Mouse (Mus musculus) bone marrow macrophage, adult 2 months (primary cell): Measurements from ENCODE around the gene Sgip1. TPM values are rescaled to one million over a fixed set of nuclear protein-coding genes. Genes with fewer than 3 reads are reported as not detected.
A peak's percentile ranks its signal among the peaks of the same experiment; 100 is the strongest.

ENCODE experiments used
- H3K27ac ChIP-seq: 2 replicates; pipeline ENCODE4 v1.5.1; 2012; ENCODE audit warnings: low read depth, low read length; ENCODE audit not compliant: insufficient read depth
- H3K4me1 ChIP-seq: 2 replicates; pipeline ENCODE4 v1.6.1; 2012; ENCODE audit warnings: low read length; ENCODE audit not compliant: control insufficient read depth, insufficient read depth
- H3K4me3 ChIP-seq: 2 replicates; pipeline ENCODE4 v1.5.1; 2012; ENCODE audit warnings: mild to moderate bottlenecking, low read length, moderate library complexity; ENCODE audit not compliant: insufficient read depth
- CTCF ChIP-seq: IDR thresholded peaks from 2 replicates; pipeline ENCODE4 v1.5.1; 2012; ENCODE audit warnings: low read depth, mild to moderate bottlenecking, low read length, moderate library complexity
- POLR2A ChIP-seq: IDR thresholded peaks from 2 replicates; pipeline ENCODE4 v1.6.1; 2012; ENCODE audit warnings: mild to moderate bottlenecking, low read depth, low read length, borderline replicate concordance
- polyA plus RNA-seq: library from polyadenylated mRNA; stranded (reverse); fragments of >200 nt; gene quantifications from 2 replicates; pipeline ENCODE4 v1.2.4, GENCODE M21; 2012; ENCODE audit not compliant: missing spikeins, insufficient read depth, insufficient read length

Sgip1 gene
- polyA plus RNA-seq, 1 experiment: not detected

DNA sequence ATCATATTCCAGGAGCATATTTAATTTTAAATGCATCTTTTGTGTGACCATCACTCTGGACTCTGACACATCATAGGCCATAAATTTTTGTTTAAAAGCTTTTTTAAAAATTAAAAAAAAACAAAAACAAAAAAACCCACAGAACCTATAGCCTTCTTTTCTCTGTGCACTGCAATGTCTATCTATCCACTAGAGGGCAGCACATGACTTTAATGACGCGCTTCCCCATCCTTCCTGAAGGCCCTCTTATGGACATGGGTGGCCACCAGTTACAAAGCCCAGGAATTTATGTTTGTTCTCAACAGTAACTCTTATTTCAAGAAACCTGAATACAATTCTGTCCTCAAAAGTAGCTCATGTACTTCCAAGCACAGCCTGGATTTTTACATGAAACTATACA is 245.8 kb downstream of the Sgip1 start:
- H3K4me1 ChIP-seq: no peaks in the 10 kb centered on the region
- no peak overlapping the region for H3K4me3 ChIP-seq
- TF ChIP-seq POLR2A (no peak), CTCF (peak; percentile 43)

DNA sequence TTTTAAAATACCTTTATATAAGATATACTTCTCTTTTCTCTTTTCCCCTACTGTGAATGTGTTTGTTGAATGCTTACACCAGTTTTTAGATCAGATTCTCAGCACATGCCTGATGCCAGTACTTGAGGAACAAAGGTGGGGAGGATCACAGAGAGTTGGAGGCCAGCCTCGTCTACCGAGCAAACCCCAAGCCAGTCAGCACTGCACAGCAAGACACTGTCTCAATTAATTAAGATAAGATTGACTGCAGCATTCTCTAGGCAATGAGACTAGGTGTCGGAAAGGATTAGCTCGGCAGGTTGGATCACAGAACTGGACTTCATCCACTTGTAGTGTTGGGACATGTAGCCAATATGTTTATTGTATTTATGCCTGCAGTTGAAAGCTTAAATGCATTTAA is 246.2 kb downstream of the Sgip1 start:
- H3K4me1 ChIP-seq: no peaks in the 10 kb centered on the region
- H3K4me3 ChIP-seq: no peak overlapping the region
- no peak overlapping the region for H3K27ac ChIP-seq
- TF ChIP-seq CTCF (no peak), POLR2A (no peak)

More for the DNA sequence above, 245.8 kb downstream of the Sgip1 start:
- H3K27ac ChIP-seq: no peak overlapping the region

DNA sequence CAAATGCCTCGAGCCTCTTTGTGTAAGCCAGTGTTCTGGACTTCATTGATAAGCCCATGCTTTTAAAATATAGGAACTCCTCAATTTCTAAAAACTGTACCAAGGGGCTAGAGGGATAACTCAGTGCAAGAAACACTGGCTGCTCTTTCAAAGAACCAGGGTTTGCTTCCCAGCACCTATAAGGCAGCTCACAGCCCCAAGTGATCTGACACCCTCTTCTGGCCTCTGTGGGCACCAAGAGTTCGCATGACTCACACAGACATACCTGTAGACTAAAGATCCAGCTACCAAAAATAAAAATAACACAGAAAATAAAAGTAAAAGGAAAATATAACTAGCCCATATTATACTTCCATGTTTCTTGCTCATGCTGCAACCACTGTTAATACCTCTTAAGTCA is 246.7 kb downstream of the Sgip1 start:
- no peaks in the 10 kb centered on the region for H3K4me1 ChIP-seq
- H3K4me3 ChIP-seq: no peak overlapping the region
- H3K27ac ChIP-seq: no peak overlapping the region
- TF ChIP-seq CTCF (no peak), POLR2A (no peak)

DNA sequence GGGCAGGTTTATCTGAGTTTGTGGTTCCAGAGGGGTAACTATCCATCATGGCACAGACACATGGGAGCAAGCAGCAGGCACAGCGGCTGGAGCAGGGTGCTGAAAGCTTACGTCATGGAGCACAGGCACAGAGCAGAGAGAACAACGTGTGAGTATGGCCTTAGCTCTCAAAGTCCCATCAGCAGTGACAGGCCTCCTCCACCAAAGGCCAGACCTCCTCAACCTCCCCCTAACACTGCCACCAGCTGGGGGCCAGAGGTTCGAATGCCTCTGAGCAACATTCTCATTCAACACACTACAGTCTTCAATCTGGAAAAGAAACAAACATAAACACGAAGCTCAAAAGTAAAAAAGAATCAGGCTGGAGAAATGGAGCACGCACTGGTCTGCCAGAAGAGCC is 247.4 kb downstream of the Sgip1 start:
- no peaks in the 10 kb centered on the region for H3K4me1 ChIP-seq
- no peak overlapping the region for H3K4me3 ChIP-seq
- TF ChIP-seq CTCF (no peak), POLR2A (no peak)
- H3K27ac ChIP-seq: no peak overlapping the region

DNA sequence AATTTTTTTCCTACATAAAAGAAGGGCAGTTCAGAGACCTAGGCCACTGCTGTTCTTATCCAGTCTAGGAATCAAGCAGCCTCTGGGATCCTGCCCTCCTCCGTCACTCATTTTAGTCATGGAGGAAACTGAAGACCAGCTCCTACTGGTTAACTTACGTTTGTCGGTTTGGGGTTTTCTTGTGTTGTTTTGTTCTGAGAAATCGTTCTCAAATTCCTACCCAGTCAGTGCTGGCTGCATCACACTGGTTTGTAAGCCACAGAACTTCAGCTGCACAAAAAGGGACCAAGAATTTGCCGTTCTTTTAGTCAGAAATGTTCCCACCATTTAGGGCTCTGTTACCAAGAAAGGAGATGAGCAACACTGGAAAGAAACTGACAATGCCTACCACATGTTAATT is 248.3 kb downstream of the Sgip1 start:
- TF ChIP-seq POLR2A: no peak
- TF ChIP-seq CTCF: no peak

DNA sequence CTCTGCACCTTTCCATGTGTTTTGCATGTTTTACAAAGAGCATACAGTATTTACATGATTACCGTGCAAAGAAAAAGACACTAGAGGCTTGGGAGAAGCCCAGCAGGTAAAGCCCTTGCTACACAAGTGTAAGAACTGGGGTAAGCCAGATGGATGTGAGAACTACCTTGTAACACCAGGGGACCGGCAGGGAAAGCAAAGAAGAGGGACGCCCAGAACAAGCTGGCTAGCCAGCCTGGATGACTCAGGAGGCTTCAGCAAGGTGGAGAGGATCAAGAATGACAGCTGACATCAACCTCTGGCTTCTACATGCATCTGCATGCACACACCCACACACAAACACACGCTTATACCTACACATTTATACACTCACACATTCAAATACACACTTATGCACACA is 248.9 kb downstream of the Sgip1 start:
- Histone ChIP-seq H3K4me3 (no peak overlapping the region), H3K27ac (no peak overlapping the region), H3K4me1 (no peaks in the 10 kb centered on the region)
- TF ChIP-seq CTCF (no peak), POLR2A (no peak)

More for the DNA sequence above, 248.3 kb downstream of the Sgip1 start:
- H3K27ac ChIP-seq: no peak overlapping the region
- H3K4me3 ChIP-seq: no peak overlapping the region
- no peaks in the 10 kb centered on the region for H3K4me1 ChIP-seq

DNA sequence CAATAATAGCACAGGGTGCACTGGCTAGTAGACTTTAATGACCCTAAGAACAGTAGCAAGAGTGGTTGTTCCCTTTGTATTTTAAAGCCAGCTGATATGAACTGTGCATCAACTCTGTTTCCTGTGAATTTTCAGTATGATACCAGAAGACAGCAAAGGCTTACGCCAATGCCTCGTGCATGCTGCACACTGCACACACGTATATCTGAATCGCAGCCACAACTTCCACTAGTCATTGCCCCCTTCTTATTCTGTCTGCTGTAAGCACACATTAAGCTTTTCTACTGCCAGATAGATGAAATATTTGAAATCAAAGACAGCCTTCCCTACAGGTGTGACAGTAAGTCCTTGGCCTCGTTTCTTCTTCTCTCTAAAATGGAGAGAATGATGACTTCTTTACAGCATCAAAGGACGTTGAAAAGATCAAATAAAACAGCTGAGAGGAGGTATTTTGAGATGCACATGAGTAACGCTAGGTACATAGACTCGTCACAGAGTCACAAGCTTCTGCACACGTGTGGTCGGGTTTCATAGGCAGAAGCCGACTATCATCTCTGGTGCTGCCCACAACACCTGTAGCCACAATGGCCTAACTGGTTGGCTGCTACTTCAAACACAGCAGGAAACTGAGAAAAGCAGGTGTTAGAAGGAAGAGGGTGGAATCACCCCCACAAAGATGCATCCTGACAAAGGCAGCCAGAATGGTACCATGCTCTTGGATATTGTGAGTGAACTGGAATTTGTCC is 249.7 kb downstream of the Sgip1 start:
- no peak overlapping the region for H3K27ac ChIP-seq
- TF ChIP-seq POLR2A (no peak), CTCF (no peak)
- H3K4me3 ChIP-seq: no peak overlapping the region
- H3K4me1 ChIP-seq: no peaks in the 10 kb centered on the region

DNA sequence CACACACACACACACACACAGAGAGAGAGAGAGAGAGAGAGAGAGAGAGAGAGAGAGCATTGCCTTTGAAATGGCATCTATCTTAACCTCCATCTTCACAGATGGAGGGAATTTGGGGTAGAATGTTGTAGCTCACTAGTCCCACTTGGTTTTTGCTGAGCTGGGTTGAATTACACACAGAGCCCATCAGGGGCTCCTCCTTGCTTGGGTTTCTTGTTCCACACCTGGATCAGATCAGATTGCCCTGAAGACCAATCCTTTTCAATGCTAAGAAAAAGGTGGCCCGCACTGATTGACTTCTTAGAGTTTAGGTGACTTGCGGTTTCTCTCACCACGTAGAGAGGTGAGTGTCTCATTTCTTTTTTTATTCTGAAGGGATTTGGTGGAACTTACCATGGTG is 250.6 kb downstream of the Sgip1 start:
- H3K4me3 ChIP-seq: no peak overlapping the region
- no peak overlapping the region for H3K27ac ChIP-seq
- no peaks in the 10 kb centered on the region for H3K4me1 ChIP-seq
- TF ChIP-seq POLR2A (no peak), CTCF (no peak)

DNA sequence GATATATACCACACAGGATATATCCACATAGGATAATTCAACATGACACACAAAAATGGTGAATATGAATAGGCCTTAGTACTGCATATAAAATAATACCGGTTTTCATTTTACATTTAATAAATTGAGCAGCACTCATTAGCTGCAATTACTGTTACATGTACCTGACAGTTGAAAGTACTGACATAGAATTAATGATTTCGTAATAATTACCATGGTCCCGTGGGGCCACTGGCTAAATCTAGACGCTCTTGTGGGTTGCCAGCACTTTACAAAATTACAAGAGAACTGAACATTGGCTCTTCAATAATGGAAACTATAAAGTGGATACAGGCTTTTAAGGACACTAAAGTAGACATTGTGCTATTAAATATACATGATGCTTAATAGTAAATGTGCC is 263.6 kb downstream of the Sgip1 start:
- H3K4me1 ChIP-seq: peaks cover 7% of the 10 kb centered on the region; the same call in 1 of the 2 replicates
- no peak overlapping the region for H3K27ac ChIP-seq
- H3K4me3 ChIP-seq: no peak overlapping the region
- no peak for TF ChIP-seq POLR2A
- no peak for TF ChIP-seq CTCF

DNA sequence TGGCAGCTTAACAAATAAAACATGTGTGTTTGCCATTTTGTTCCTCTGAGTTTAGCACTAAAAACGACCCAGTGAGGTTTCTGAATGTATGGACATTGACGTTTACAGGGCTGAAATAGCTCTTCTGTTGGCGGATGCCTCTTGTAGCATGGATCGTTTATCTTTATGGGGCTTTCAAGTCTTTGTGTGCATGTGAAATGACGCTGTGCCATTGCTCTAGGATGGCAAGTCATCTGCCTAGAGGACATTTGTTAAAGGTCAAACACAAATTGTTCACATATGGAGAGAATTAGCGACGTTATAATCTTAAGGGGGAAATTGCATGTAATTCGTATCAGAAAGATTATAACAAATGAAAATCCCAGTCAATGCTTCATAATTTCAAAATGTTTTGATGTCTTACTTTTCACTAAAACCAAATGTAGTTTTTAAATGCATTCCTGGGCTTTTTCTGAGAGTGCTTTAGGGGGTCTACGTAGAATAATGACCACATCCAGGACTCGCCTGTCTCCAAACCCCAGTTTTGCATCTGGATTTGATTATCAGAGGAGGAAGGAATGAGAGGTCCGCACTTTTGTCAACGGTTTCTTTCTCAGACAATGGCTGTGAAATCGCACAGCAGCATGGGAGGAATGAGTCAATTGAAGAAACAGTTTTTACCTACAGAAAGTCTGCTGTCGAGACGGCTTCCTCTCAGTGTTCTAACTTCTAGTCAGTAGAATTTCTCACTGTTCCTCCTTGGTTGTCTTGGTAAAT is 264.3 kb downstream of the Sgip1 start:
- no peak overlapping the region for H3K27ac ChIP-seq
- no peak overlapping the region for H3K4me3 ChIP-seq
- TF ChIP-seq CTCF: no peak
- TF ChIP-seq POLR2A: no peak
- peaks cover 7% of the 10 kb centered on the region; the same call in 1 of the 2 replicates for H3K4me1 ChIP-seq
